Mouse (Mus musculus): ENCODE data around the gene Dapk2. TPM values are rescaled to one million over a fixed set of nuclear protein-coding genes. Genes with fewer than 3 reads are reported as not detected.

Dapk2 gene
- total RNA-seq, 2 experiments from 2014 or later = 9.2 to 10.3 TPM

DNA sequence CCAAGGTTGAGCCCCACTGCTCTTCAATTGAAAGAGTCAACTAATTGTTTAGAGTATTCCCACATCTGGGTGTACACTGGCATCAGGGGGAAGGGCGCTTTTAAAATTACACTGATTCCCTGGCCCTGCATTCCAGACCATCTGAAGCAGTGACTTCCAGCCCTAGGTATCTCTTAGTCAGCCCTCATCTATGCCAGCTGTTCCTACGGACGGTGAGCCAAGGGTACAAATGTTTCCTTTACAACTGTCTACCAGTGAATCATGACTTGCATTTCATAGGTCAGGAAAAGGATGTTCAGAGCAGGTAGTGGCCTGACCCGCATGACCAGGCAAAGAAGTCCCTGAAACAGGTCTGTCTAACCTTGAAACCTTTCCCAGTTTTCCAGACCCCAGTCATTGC lies 59.9 kb downstream of the Dapk2 start:
- no peak for ATAC-seq (replicated peaks; ENCODE audit: low FRiP score, low TSS enrichment, poor library complexity, severe bottlenecking)

DNA sequence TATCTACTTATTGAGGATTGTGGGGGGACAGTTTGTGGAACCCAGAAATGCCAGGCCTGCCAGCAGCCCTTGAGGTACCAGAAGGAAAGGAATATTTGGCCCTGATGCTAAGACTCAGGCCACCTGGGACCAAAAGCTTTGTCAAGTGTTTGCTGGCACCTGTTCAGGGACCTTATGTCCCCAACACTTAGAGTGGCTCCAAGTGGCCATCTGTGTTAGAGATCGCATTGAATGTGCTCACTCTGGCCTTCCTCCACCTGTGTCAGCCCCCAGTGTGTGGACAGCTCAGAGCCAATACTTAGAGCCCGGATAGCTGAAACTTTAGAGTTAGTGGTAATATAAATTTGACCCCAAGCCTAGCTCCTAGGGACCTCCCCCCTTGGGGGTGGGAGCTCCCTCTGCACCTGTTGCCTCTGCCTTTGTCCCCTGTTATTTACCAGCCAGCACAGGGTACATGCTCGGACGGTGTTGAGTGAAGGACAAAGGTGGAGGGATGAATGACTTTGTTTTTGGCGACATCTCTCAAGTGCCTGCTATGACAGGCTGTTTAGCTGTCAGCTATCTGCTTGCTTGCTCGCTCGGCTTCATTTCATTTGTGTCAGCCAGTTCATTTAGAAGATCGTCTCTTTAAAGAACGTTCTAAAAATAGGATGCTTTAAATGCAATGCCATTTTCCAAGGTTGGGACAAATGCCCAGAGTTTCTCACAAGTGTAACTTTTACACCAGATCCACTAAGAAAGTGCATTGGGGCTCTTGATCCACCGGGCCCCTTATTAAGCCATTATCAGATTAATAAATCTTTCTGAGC lies 61.1 kb downstream of the Dapk2 start:
- no peak for ATAC-seq (replicated peaks; ENCODE audit: low FRiP score, low TSS enrichment, poor library complexity, severe bottlenecking)

DNA sequence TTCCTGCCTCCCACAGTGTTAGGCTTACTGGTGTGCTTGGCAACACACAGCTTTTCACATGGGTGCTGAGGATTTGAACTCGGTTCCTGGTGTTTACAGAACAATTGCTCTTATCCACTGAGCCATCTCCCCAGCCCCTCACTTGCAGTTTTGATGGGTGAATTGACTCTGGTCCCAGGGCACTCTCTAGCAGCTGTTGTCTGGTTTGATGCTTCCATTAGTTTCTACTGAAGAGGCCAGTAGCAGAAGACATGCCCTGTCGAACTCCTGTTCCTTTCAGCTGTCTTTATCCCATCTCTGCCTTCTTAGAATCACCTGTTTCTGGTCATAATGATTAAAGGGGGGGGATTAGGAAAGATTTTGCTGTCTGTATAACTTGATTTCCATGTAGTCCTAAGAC lies 65.8 kb downstream of the Dapk2 start:
- ATAC-seq (replicated peaks; ENCODE audit: low FRiP score, low TSS enrichment, poor library complexity, severe bottlenecking) = no peak

DNA sequence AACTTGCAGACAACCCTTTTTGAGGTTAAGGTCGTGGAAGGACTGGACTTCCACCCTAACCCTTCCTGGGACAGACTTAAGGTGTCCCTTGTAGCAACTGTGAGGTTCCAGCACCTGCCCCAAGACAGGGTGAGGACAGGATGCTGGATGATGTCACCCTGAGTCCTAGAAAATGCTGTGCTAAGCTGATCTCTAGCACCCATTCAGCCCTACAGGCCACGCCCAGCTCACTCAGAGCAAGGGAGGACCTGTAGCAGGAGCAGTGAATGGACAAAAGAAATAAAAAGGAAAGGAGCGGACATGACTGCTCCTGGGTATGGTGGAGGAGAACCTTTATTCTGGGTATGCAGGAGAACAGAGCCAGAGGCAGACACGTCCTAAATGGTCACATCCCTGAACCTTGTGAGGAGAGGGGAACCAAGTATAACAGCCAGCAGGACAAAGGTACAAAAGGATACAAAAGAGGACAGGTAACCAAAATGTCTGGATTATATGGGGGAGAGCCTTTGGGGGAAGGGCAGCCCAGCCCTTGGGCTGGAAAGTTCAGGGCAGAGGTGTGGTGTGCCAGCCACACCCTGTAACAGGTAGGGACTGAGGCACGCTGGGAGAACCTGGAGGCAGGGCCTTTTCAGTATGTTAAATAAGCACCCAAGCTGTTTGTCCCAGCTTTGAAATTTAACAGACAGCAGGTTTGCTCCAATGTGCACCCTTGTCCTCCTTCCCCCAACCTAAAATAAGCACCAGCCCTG lies 67.9 kb downstream of the Dapk2 start:
- ATAC-seq (replicated peaks; ENCODE audit: low FRiP score, low TSS enrichment, poor library complexity, severe bottlenecking) = no peak

DNA sequence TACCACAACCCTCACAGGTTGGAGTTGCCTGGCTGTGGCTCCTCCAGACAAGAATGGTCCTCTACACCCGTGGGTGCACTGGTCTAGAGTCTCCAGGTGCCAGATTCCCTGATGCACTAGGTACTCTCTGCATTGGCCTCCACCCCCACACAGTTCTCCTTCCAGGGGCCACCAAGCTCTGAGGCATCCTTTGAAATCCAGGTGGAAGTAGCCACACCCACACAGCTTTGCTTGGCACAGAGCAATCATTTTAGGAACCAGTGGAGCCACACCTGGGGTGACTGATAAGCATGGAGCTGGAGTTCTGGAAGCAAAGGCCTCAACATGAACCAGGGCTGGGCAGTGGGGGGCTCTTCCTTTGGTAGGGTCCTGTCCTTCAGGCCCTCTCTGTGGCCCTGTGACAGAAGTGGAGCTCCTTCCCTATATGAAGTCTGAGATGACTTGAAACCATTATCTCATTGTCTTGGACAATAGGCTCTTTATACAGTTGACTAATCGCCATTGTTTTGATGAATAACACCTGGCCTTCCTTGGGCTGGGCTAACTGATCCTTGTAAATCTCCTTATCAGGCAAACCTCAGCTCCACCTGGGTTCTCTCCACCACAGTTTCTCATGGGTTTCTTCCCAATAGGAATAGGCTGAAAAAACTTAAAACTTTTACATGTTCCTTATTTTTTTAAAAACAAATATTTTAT lies 70.6 kb downstream of the Dapk2 start:
- ATAC-seq (replicated peaks; ENCODE audit: low FRiP score, low TSS enrichment, poor library complexity, severe bottlenecking) = no peak

DNA sequence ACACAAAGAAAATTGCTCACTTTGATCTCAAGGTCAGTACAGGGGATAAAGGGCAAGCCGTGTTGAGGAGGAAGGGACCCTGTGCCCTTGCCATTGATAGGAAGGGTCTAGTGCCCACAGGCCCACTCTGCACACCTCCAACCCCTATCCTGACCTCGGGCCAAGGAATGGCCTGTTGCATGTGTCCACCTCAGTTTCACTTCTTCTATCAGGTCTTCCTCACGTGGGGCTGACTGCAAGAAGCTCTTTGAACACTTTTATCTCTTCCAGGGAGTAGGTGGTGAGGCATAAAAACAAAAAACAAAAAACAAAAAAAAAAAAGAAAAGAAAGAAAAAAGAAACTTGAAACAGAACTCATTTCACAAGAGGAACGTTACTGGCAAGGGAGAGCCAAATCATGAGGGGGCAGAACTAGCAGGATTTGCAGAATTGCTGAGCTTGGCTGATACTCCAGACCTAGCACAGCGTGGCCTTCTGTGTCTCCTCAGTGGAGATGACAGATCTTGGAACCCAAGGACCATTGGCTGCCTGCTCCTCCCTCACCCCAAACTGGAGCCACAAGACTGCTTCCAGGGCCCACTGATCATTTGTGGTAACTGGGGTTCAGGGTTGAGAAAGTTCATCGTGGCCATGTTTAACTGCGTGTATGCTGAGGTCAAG lies 73.9 kb downstream of the Dapk2 start:
- ATAC-seq (replicated peaks; ENCODE audit: low FRiP score, low TSS enrichment, poor library complexity, severe bottlenecking) = no peak

DNA sequence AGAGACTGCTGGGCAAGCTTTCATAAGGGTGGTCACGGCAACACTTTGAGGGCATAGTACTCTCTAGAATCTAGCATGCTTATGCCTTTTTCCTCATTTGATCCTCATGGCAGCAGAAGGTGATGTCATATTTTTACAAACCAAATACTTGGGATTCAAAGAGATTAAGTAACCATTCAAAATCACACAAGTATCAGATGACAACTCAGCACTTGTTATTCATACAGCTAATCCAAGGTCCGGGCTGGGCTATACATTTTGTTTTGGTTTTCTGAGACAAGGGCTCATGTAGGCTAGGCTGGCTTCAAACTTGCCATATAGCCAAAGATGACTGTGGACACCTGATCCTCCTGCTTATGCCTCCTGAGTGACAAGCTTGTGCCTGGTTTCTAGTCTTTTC lies 78.6 kb downstream of the Dapk2 start:
- no peak for ATAC-seq (replicated peaks; ENCODE audit: low FRiP score, low TSS enrichment, poor library complexity, severe bottlenecking)

DNA sequence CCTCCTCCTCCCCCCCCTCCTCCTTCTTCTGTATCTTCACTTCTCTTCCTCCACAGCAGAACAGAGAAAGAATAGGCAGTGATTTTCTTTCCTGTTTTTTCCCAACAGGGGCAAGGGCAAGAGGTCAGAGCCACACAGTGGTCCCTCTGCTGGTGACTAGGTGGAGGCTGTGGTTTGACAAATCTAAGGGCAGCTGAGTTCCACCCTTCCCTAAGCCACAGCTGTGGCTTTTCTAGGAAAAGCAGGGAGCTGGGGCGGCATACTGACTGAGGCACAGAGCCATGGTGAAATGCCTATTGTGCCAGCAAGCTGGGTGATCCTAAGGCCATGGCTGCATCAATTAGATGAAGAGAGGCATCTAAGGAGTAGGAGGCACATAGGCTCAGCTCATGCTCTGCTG lies 79.7 kb downstream of the Dapk2 start:
- ATAC-seq (replicated peaks; ENCODE audit: low FRiP score, low TSS enrichment, poor library complexity, severe bottlenecking) = no peak

DNA sequence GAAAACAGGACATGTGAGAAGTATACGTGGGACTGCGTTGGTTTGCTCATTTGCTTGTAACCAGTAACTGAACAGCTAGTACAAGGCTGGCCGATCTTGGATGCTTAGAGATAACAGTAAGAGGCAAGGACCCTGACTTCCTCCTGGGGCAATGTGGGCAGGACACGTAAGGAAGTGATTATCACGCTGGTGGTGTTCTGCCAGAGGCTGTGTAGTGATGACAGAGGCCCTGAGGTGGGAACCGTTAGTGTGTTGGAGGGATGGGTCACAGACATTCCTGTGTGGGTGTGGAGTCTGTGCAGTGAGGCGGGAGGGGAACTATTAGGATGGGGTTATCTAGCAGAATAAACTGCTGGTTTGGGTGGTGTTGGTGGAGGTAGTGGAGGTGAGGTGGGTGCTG lies 81.2 kb downstream of the Dapk2 start:
- peak; percentile 79 for ATAC-seq (replicated peaks; ENCODE audit: low FRiP score, low TSS enrichment, poor library complexity, severe bottlenecking)

DNA sequence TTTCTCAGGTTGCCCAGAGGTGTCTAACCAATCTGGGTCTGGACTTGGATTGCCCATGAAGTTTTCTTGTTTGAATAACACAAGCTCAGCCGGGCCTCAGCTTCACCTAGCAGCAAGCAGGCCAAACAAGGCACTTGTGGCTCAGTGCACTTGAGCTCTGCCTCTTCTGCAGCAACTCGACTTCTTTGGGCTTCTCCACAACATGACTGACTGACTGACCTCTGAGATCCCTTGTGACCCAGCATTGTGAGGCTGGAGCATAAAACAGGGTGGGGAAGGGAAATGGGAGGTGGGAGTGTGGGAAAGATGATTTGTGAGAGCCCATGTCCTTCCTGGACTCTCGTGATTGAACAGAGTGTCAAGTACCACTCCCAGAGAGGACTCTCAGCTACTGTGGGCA lies 81.7 kb downstream of the Dapk2 start:
- ATAC-seq (replicated peaks; ENCODE audit: low FRiP score, low TSS enrichment, poor library complexity, severe bottlenecking) = no peak

DNA sequence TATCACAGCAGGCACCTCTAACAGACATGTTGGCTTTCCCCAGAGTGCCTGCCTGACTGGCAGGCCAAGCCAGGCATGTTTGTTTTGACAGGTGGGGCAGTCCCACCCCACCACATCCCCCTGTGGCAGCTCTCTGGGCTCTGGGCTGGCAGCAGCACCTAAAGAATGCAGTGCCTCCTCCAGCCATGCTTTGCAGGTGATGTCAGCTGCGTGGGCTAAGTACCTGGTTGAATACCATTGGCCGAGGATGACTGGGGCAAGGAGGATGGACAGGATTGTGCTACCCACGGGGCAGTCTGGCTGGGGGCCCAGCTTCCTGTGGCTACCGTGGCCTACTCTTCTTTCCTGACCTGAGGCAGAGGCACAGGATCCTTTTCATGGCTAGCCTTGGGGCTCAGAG lies 82.5 kb downstream of the Dapk2 start:
- no peak for ATAC-seq (replicated peaks; ENCODE audit: low FRiP score, low TSS enrichment, poor library complexity, severe bottlenecking)

DNA sequence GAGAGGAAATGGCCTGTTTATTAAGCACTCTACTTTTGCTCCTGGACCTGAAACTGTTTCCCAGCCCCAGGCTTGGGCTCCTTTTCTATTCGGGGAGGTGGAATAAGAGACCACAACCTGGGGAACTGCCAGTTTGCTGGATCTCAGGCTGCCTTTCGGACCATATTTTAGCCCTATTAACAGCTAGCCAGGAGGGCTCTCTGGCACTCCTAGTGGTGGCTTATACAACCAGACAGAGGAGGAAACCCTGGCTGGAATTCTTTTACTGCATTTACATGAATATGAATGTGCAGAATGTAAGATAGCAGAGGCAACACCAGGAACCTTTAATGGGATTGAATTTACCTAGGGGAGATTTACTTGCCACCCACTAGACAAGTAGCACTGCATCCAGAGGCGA lies 83.0 kb downstream of the Dapk2 start:
- ATAC-seq (replicated peaks; ENCODE audit: low FRiP score, low TSS enrichment, poor library complexity, severe bottlenecking) = peak; percentile 62

DNA sequence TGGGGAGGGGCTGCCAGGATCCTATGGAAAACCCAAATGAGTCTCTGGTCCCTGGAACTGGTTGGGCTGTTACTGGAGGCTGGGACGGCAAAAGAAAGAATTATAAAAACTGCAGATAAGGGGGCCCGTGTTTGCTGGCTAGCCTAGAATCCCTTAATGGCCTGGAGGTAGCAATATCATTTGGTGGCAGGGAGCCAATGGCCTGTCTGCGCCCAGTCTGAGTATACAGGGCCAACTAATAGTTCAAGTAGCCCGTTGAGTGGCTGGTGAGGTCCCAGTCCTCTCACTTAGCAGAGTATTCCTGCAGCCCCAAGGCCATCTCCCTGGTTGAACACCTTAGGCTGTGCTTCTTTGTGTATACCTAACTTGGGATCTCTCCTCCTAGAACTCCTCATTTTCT lies 83.7 kb downstream of the Dapk2 start:
- ATAC-seq (replicated peaks; ENCODE audit: low FRiP score, low TSS enrichment, poor library complexity, severe bottlenecking) = no peak

DNA sequence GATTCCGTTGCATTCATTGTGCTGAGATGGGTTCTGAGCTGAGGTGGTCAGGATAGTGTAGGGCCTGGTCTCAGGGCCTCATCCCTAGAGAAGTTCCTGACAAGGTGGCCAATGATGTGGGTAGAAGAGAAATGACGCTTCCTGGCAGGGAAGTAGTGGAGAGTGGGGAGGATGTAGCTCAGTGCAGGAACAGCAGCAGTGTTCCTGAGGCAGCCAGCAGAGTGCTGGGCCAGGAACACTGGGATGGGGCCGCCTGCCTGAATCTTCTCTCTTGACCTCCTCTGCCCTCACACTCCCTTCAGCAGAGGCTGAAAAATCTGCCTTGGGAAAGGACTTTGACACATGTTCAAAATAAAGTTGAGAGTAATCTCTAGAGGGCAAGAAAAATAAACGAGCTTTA lies 85.2 kb downstream of the Dapk2 start:
- ATAC-seq (replicated peaks; ENCODE audit: low FRiP score, low TSS enrichment, poor library complexity, severe bottlenecking) = no peak

DNA sequence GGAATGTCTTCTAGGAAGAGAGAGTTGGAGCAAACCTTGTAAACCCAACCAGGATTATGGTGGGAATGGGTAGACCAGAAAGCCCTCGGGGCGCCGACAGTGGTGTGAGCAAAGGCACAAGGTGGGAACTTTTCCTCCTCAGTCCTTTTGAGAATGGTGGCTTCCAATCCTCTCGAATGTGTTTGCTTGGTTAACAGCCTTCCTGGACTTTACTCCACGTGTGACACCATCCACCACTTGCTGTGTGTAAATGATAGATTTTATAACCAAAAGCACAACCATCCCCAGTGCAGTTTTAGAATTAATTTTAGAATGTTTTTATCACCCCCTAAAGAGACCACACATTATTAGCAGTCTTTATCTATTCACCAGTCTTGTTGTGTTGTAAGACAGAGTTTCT lies 86.1 kb downstream of the Dapk2 start:
- ATAC-seq (replicated peaks; ENCODE audit: low FRiP score, low TSS enrichment, poor library complexity, severe bottlenecking) = no peak

DNA sequence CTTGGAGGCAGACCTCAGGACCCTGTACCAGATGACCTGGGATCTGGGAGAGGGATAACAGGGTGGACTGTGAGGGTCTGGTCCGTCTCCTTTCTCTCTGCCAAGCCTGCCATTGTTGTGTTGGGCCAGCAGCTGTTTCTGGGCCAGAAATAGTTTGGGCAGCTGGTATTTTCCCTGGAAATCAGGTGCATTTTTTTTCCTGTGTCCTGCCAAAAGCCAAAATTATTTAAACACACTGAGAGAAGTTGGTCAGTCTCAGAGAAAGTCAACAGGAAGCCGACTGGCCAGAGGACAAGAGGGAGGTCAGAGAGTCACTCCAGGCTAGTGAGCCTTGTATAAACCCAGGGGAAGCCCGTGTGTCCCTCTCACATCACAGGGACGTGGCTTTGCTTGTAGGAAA lies 87.7 kb downstream of the Dapk2 start:
- no peak for ATAC-seq (replicated peaks; ENCODE audit: low FRiP score, low TSS enrichment, poor library complexity, severe bottlenecking)

DNA sequence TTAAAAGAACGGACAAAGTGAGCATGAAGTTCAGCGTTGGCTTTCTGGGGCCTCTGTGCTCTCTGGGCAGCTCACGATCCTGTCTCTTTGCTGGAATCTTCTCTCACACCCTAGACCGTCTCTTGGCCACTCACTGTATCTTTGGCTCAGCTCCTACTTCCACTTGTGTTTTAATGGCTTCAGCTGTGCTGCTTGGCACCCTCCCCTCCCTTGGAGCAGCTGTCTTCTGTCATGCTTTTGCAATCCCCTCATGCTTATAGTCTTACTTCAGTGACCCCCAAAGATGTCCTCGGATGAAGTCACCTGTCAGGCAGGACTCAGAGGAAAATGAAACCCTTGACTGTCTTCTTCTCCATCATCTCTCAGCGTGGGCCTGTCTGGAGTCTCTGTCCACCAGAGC lies 91.3 kb downstream of the Dapk2 start:
- ATAC-seq (replicated peaks; ENCODE audit: low FRiP score, low TSS enrichment, poor library complexity, severe bottlenecking) = no peak

DNA sequence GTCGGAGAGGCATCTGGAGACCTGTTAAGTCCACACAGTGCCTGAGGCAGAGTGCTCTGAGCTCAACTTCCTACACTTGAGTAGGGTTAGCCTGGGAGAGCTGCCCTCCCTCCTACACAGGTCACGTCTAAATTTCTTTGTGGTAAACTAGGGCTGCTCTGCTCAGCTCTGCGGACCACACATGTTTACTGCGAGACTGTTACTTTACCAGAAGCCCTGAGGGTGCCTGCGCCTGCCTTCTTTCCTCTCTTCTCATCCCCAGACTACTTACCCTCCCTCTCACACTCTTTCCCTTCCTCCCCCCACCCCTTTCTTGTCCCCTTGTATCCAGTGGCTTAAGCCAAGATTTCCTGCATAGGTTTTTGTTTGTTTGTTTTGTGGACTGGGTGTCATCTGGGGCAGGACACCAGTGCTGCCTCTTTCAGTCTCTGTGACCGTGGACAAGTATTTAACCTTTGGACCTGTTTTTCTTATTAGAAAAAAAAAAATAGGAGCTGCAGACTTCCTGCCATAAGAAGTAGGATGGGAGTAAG lies 93.2 kb downstream of the Dapk2 start:
- ATAC-seq (replicated peaks; ENCODE audit: low FRiP score, low TSS enrichment, poor library complexity, severe bottlenecking) = no peak

DNA sequence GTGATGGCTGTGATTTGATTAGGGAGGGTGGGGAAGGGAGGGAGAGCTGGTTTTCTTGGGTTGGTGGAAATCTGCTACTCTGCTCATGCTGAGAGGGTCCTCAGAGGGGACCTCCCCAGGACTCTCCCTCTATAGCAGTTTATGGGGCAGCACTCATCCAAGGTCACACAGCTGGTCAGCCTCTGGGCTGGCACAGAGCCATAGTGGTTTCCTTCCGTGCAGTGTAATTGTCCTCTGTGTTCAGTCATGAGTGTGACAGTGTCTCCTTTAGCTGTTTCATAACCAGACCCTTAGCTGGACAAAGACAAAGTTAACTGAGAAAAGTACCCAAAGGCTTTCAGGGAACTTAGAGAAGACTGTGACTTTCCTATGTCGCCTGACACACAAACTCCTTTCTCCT lies 103.7 kb downstream of the Dapk2 start:
- no peak for ATAC-seq (replicated peaks; ENCODE audit: low FRiP score, low TSS enrichment, poor library complexity, severe bottlenecking)

DNA sequence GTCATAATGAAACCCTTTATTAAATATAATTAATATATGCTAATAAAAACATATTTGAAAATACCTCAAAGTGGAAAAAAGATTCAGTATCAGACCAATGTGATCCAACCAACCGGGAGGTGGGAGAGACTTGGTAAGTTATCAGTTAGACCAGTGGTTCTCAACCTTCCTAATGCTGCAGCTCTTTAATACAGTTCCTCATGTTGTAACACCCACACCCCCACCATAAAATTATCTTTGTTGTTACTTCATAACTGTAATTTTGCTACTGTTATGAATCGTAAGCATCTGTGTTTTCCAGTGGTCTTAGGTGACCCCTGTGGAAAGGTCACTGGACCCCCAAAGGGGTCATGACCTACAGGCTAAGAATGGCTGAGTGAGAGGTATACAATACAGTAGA lies 105.7 kb downstream of the Dapk2 start:
- ATAC-seq (replicated peaks; ENCODE audit: low FRiP score, low TSS enrichment, poor library complexity, severe bottlenecking) = no peak
